Mouse (Mus musculus): ENCODE measurements at regions not wholly inside any gene's neighbourhood (a gene's known extent, or its start where the extent isn't known, plus 50 kb on each side); places are given as distances from the start of the nearest gene placed in this dataset.

DNA sequence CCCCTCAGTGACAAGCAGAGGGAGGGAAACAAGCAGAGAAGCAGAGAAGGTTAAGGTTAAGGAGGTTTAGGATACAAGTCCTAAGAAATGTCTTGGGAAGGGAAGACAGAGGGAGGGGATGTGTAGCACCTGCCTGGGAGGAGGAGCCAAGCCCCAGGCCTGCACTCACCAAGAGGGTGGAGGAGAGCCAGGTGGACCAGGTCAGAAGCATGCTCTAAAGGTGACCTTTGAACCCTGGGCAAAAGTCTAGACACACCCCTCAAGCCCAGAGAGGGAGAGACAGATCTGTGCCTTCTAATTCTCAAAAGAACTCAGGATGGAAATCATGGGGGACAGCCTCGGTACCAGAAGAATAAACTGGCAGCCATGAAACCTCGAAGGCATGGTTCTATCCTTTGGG is 54.4 kb upstream of the Calm2 start:
- in situ Hi-C loops (cut with MboI, MseI): no loop called here

DNA sequence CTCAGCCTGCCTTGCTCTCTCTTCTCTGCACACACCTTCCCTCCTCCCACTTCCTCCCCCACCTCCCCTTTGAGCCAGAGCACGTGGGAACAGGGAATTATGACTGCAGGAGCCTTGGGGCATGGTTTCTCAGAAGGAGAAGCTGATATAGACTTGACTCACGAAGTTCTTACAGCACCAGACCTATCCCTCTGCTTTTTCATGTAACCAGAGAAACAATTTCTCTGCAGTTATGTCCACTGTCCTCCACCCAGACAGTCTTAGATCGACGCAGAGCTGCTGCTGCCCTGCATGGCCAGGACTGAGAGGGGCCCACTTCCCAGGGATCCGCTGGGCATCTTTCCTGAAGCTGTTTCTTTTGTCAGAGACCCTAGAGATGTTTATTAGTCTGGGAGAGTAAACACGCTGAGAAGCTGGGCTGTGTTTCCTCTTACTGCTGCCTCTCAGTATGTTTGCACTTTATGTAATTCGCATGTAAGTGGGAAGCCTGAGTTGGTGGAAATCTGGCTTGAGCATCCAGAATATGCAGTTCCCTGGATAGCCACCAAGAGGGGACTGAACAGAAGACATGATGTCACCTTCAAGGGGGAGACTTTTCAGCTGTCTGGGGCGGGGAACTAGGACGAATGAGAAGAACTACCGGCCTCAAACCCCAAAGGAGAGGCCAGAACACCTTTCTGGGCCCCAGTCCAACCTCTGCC is 55.1 kb upstream of the Calm2 start:
- in situ Hi-C loops (cut with MboI, MseI): no loop called here

DNA sequence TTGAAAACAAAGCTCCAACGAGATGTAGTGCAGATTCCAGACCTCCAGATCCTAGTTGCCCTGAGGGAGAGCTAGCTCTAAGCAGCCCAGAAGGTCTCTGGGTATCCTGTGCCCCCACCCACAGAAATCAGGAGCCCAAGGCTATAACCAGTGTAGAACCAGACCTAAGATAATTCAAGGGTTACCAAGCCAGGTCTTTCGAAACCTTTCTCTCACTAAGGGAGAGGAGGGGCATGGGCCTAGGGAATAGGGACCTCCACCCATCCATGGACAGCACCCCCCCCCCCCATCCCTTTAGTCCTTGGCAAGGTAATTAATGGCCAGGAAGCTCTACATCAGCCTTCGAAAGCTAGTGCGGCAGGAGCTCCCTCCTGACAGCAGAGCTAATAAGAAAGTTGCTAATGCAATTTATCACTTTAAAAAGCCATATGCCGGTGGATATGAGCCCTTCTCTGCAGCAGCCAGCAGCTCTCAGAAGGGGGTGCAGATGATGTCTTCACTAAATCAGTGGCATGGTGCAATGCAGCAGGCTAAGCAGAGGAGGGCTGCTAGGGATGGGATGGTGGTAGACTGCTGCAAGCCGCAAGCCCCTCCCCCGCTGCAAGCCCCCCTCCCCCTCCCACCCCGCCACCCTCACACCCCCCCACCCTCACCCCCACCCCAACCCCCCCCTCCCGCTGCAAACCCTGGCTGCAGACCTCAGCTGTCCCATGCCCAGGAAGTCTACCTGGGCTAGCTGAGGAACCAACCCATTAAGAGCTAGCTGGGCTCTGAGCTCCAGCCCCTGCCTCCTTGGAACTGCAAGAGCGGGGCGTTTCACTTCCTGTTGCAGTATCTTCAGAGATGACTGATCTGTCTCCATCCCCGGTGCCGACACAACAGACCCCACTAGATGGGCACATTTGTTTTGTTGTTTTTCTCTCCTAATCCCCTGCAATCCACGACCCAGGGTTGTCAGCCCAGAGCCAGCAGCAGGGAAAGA is 55.9 kb upstream of the Calm2 start:
- in situ Hi-C loops (cut with MboI, MseI): no loop called here

DNA sequence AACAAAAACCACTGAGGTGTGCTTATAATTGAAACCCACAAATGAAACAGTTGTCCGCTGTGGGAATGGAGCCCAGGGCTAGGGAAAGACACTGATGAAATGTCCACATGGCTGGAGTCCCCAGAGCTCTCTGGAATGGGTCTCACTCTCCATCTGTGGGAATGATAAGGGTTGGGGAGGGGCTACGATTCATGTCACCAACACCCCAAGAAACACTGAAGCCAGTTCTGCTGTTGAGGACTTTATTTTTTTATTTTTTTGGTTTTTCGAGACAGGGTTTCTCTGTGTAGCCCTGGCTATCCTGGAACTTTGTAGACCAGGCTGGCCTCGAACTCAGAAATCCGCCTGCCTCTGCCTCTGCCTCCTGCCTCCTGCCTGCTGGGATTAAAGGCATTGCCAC is 56.8 kb upstream of the Calm2 start:
- in situ Hi-C loops (cut with MboI, MseI): no loop called here

DNA sequence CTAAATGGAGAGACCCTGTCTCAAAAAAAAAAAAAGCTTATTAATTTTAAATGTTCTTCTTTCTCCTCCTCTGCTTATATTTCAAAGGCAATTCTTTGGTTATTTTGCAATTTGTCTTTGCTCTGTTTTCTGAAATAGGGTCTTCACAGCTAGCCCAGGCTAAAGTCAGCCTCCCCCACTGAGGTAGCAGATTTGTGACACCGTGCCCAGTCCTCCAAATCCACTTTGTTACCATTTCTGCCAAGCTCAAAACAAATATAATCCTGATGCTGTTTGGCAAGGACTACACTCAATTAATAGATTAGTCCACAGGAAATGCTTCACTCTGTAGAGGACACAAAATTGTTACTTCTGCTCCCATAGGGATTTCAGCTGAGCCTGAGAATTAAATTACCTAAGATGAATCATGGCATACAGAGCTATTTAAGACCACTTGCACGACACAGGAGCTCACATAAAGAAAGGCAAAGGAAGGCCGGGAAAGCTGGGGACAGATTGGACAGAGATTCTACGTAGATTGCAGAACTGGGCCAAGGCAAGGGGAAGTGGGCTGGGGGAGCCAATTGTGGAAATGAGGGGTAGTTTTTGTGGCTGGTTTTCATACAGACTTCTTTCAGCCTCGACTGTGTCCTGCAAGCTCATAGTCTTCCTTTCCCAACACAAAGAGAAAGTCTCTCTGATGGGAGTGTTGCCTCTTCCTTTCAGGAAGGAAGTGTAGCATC is 58.4 kb upstream of the Calm2 start:
- in situ Hi-C loops (cut with MboI, MseI): no loop called here

DNA sequence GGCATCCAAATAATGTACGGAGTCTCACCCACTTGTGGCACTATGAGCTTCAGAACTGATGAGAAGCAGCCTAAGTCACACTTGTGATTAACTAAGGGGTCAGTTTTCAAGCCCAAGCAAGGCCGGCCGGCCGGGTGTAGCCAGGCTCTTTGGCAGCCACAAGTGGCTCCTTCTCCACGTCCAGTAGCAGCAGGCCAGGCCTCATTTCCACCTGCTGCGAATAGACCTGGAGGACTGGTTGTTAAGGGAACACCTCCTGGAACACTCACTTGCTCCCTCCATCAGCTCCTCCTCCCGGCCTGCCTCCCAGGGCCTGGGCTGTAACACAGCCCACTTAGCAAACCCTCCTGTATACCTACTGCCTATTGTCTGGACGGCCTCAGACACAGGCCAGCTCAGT is 61.1 kb upstream of the Calm2 start:
- in situ Hi-C loops (cut with MboI, MseI): no loop called here

DNA sequence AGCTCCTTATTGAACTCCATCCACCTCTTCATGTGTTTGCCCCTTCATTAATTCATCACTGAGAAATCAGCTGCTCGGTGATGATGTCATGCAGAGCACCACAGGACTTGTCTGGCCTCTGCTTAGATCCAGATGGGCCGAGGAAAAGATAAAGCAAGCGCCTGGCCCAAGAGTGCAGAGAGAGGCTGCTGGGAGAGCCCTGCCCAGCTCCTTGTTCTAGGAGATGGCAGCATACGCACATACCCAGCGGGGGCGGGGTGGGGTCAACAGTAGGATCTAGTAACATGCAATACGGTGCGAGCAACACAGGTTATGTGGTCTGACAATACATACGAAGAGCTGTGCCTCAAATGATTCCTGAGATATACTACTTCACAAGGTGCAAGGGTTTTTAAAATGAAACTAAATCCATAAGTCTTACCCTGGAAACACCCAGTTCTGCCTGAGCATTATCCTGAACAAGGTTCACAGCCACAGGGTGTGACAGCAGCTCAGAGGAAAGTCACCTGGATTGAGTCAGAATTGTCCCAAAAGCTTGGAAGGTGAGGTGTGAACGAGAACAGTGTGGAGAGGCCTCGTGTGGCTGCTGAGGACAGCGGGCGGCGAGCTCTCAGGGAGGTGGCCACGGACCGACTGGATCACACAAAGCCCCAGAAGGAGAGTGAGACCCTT is 62.0 kb upstream of the Calm2 start:
- in situ Hi-C loops (cut with MboI, MseI): no loop called here

DNA sequence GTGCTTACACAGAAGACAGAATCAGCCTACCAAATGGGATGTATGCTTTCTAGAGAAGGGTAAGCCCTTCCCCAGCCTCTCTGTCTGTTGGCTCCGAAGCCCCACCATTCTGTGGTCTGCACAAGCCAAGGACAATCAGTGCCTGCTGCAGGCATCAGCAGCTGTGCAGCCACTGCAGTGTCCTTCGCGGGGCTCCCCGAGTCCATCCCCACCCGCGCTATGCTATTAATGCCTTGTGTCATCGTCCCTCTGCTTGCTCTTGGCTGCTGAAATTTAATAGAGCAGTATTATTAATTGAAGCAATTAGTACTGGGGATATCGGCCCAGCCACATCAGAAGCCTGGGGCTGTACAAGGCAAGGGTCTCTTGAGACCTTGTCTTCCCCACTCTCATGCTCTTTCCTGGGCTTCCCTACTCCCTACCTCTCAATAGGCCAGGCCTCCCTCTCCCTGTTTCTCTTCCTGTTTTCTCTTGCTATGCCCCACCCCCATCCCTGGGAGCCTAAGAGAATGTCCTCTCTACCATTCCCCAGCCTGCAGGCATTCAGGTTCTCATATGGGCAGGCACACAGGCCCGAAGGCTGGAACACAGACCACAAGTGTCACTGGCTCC is 65.4 kb upstream of the Calm2 start:
- in situ Hi-C loops (cut with MboI, MseI): no loop called here

DNA sequence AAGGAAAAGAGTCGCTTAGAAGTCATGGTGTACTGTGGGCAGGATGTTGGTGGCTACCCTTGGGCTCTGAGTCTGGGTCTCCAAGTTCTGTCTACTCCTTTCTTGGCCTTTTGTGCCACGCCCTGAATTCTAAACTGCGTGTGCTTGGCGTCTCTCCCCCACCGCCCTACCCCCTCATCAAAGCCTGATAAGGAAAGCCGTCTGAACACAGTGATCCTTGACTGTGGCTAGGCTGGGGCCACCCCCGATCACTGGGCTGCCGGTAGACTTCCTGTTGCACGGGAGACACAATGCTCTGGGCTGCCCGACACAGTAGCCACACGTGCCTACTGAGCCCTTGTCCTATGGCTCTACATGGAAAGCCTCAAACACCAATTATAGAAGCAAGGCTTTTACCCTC is 67.1 kb upstream of the Calm2 start:
- in situ Hi-C loops (cut with MboI, MseI): no loop called here

DNA sequence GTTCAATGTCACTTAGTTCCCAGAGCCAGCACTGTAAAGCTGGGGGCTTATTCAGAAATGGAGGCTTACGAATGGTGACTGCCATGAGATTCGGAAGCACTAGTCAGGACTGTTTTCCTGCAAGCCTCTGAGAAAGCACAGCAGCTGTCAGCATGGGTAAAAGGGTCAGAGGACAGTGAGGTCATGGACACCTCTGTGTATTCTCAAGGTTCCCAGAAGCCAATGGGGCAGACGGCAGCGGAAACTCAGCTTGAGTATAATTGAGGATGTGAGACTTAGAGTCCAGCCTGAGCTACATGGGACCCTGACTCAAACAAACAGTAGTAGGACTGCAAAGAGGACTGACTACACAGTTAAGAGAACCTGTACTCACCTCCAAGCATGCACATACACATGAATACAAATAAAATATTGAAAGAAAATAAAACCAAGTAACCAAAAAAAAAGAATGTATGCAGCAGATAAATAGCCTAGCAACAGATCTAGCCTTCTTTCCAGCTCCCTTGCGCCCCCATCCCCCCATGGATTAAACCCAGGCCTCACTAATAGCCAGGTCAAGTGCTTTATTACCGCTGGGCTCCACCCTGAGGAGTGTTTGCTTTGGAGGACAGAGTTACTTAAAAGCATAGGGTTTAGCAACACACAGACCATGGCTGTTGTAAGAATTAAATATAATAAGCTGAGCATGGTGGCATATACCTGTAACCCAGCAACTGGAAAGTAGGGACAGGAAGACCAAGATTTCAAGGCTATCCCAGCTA is 67.8 kb upstream of the Calm2 start:
- in situ Hi-C loops (cut with MboI, MseI): no loop called here

DNA sequence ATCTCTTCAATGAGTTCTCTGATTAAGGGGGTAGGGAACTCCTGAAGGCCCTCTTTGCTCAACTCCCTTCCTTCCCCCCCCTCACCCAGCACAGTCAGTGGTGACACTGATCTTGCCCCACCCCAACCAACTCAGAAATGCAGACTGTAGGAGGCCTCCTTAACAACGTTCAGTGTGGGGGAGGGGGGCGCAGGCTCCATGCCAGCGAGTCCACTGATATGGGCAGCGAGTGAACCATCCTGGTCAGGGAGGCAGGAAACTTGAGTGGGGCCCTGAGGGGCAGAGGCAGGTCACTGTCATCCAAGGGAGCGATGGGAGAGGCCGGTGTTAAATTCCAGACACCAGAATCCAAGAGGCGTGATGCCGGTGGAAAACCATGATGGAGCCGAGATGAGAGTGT is 70.5 kb upstream of the Calm2 start:
- in situ Hi-C loops (cut with MboI, MseI): no loop called here

DNA sequence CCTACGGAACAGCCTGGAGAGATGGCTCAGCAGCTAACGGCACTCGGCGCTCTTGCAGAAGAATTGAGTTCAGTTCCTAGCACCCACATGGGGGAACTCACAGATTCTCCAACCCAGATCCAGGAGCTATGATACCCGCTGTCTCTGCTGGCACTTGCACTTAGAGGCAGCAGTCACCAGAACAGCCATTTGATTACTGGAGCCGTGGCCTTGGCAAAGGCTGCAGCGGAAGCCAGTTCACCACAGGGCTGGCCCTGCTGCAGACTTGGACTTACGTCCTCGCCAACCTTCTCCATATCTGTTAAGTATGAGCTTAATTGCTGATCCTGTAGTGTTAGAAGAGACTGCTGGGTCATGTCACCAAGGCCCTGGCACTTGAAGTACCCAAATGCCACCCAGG is 72.7 kb upstream of the Calm2 start:
- in situ Hi-C loops (cut with MboI, MseI): no loop called here

DNA sequence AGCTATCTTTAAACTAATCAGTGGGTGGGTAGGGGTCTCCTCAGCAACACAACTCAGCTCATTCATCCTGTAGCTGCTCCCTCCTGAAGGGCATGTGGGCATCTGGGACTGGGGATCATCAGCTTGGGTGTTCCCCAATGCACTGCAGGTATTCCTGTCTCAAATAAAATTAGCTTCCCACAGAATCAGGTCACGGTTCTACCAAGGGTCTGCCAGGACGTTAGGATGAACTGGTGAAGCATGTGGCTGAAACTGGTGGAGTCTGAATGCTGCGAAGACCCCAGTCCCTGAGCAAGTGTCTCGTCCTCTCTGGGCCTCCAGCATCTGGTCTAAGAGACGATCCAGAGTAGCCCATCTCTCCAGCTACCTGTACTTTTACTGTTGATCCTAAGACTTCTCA is 74.1 kb upstream of the Calm2 start:
- in situ Hi-C loops (cut with MboI, MseI): loop anchor here (10.0 kb wide), 1 partner anchor 744 kb away; no protein-coding TSS in a partner anchor

DNA sequence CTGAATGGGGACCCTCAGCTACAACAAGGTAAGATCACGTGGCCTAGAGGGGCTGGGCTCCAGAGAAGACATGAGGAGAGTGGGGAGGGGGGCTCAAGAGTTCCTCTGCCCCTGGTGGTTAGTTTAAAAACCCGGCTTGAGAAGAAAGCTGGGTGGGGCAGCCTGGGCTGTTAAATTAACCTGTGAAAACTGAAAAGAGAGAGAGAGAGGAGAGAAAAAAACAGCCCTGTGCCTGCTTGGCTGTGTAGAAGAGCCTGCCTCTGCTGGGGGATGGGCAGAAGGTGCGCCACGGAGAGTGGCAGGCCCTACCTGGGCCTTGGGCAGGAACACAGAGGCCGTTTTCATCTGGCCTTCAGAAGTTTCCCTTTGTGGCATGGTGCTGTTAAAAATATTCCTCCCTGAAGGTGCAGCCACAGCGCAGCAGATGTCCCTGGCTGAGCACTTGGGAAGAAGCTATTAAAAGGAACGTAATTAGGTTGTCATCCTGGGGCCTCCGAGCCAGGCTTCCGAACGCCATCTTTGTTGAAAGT is 75.0 kb upstream of the Calm2 start:
- in situ Hi-C loops (cut with MboI, MseI): loop anchor here (10.0 kb wide), 1 partner anchor 743 kb away; no protein-coding TSS in a partner anchor

DNA sequence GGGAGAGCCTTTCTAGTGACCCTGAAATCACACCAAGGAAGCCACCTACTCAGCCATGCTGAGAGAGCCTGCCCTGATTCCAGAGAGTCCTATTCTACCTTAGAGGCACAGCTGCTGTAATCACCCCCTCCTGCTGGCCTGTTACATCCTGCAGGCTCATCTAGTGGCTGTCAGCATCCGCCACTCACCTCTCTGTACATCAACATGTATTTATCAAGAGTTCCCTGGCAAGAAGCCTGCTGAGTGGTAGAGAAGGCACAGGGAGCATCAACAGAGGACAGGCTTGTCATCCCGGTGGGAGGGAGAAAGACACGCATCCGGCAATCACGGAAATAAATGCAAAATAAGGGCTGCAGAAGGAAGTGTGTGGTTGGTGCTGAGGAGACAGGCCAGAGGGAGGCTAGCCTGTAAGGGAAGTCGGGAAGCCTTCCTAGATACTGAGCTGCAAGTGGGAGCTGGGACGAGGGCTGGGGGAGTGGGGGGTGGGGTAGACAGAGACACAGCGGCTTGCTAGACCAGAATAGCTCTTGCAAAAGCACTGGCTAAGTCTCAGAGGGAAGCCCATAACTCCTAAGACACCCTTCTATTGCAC is 75.9 kb upstream of the Calm2 start:
- in situ Hi-C loops (cut with MboI, MseI): loop anchor here (10.0 kb wide), 1 partner anchor 742 kb away; no protein-coding TSS in a partner anchor

DNA sequence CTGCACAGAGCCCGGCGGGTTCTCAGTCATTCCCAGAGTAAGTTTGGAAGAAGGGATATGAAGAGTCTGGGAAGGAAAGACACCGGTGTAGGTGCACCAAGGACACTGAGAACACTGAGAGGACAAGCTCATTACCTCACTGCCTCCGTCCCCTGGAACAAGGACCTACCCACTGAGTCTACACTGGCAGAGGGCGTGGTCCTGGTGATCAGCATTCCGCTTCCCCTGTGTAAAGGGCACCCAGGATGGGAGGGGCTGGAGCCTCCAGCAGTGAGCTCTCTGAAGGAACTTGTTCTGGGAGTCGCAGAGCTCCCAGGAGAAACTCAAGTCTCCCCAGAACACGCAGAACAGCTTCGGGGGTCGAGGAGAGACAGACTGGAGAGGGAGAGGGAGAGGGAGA is 76.9 kb upstream of the Calm2 start:
- in situ Hi-C loops (cut with MboI, MseI): loop anchor here (10.0 kb wide), 1 partner anchor 741 kb away; no protein-coding TSS in a partner anchor

DNA sequence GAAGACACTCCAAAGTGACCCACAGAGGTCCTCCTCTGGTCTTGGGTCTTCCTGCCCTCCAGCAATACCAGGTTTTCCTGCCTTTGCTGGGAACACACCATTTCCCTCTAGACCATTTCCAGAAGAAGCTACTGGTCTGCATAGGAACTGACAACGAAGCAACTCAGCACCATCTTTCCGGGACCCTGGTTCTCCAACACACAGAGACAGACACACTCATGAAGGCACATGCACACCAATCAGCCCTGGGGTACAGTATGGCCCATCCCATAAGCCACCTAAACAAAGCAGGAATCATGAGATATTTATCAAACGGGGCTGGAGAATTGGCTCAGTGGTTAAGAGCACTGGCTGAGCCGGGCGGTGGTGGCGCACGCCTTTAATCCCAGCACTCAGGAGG is 80.4 kb upstream of the Calm2 start:
- in situ Hi-C loops (cut with MboI, MseI): loop anchor here (10.0 kb wide), 1 partner anchor 738 kb away; no protein-coding TSS in a partner anchor

DNA sequence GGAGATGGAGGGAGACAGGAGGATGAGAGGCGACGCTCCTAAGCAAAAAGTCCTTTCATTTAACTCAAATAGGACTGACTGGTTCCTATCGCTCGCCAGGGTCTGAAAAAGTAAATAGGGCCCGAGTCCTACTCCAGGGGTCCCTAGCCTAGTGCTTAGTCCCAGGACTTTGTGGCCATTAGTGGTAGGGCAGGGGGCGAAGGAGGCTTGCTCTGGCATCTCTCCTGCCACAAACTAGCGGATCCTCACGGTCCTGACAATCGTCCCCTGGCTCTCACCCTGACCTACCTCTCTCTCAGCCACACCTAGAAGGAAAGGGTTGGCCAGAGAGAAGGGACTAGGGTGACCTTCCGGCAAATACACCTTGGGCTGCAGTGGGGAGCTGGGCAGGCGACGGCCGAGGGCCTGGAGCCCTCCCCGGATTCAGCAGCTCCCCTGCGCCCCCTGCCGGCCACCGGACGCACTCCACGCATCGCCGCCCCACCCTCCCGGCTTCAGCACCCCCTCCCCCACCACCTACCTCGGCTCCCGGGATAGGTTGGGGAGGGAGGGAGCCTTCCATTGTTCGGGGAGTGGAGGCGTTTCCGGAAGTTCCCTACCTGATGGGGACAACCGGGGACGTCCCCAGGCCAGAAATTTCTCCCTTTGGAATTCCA is 83.6 kb upstream of the Calm2 start:
- in situ Hi-C loops (cut with MboI, MseI): no loop called here

DNA sequence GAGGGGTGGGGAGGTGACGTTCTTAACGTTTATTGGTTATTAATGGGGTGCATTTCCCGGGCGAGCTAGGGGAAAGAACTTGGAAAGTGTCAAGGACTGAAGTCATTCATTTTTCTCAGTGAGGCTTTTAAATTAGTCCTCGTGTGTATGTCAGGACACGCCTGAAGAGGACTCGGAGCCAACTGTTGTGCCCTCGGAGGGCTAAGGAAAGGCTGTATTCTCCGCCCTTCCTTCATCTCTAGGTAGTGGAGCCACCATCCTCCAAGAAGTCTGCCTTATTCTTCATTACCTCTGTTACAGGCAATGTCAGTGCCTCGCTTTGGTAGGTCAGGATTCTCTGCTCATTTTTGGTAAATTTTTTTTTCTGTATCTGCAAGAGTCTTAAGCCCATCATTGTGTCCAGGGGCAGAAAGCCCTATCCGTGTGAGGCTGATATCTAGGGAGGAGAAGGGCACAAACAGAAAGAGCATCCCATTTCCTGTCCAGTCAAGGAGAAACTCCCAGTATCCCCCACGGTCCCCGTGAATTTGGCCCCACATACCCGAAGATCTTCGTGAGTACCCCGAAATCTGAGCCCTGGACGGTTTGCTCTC is 84.2 kb upstream of the Calm2 start:
- in situ Hi-C loops (cut with MboI, MseI): no loop called here
